In the genomic region with DNA sequence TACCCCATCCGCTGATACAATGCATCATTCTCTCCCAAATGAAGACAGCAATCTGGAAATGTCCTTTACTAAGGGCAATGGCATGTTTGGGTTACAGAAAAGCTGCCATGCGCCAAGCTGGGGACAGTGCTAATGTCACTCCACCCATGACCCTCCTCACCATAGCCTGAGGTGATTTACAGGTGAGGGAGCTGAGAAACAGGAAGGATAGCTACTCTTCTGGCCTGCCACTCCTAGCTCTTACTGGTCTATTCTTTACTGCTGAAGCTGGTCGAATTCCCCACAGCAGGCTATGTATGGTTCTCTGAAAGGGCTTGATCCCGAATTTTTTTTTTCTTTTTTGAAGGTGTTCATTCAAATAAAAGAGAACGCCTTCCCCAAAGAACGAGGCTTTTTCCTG, we compare ENCODE assay signal across 31 mouse cellular contexts.
DNase-seq lines count a peak whose midpoint lies in the region; ATAC-seq and TF ChIP-seq lines count a peak whose summit lies in the region.
"Had no signal": no experiment of that assay in that cellular context is flagged by ENCODE, and none has a peak within 500 bp of the region (broad histone marks: within the 10 kb centered on the region; RNA-seq: fewer than 3 reads in every experiment).

No protein-coding gene starts in this region.

- peak overlapping the region; percentile 10; the same call in 1 of the 2 replicates for H3K27ac ChIP-seq in forebrain, embryonic 12.5 days
- H3K27ac ChIP-seq in forebrain, embryonic 15.5 days (replicated peaks) = no peak overlapping the region
- 0 out of 2 replicates have a peak overlapping the region, but pooled peaks have one; percentile 11 for H3K27ac ChIP-seq in neural tube, embryonic 15.5 days (replicated peaks)
- H3K27ac ChIP-seq in midbrain, postnatal 0 days (ENCODE audit: low read depth, low read length) = no peak overlapping the region
- H3K27ac ChIP-seq: embryonic facial prominence, embryonic 12.5 days; embryonic facial prominence, embryonic 15.5 days; heart, embryonic 15.5 days; hindbrain, embryonic 10.5 days; hindbrain, embryonic 13.5 days; intestine, embryonic 15.5 days had no signal

- H3K4me3 ChIP-seq in forebrain, embryonic 12.5 days (replicated peaks) = no peak overlapping the region
- H3K4me3 ChIP-seq in forebrain, embryonic 15.5 days = no peak overlapping the region
- H3K4me3 ChIP-seq in neural tube, embryonic 15.5 days (replicated peaks) = no peak overlapping the region
- H3K4me3 ChIP-seq in midbrain, postnatal 0 days (ENCODE audit: low read depth, low read length) = no peak overlapping the region
- H3K4me3 ChIP-seq: embryonic facial prominence, embryonic 12.5 days; embryonic facial prominence, embryonic 15.5 days; heart, embryonic 15.5 days; hindbrain, embryonic 10.5 days; hindbrain, embryonic 13.5 days; intestine, embryonic 15.5 days had no signal

- no peaks in the 10 kb centered on the region for H3K36me3 ChIP-seq in forebrain, embryonic 12.5 days (replicated peaks)
- no peaks in the 10 kb centered on the region for H3K36me3 ChIP-seq in forebrain, embryonic 15.5 days
- no peaks in the 10 kb centered on the region for H3K36me3 ChIP-seq in neural tube, embryonic 15.5 days
- no peaks in the 10 kb centered on the region for H3K36me3 ChIP-seq in midbrain, postnatal 0 days (ENCODE audit: insufficient read depth, low read length)
- H3K36me3 ChIP-seq: embryonic facial prominence, embryonic 12.5 days; embryonic facial prominence, embryonic 15.5 days; G1E; heart, embryonic 15.5 days; hindbrain, embryonic 10.5 days; hindbrain, embryonic 13.5 days; intestine, embryonic 15.5 days had no signal

- ATAC-seq in forebrain, embryonic 12.5 days (ENCODE audit: low FRiP score) = no peak
- ATAC-seq in forebrain, embryonic 15.5 days (replicated peaks) = no peak
- no peak for ATAC-seq in neural tube, embryonic 15.5 days (ENCODE audit: low FRiP score)
- no peak for ATAC-seq in midbrain, postnatal 0 days (ENCODE audit: low FRiP score)
- ATAC-seq: activated CD4-positive, CD25-positive, alpha-beta regulatory T cell, adult 4 months; forebrain, embryonic 14.5 days; hindbrain, embryonic 16.5 days; intestine, embryonic 15.5 days; Patski had no signal

- no peak for DNase-seq in neural tube, embryonic 10.5 days (ENCODE audit: extremely low spot score, low spot score)
- DNase-seq in R1 (ENCODE audit: low read depth, low spot score) = peak; percentile 63
- DNase-seq in midbrain, postnatal 0 days (ENCODE audit: low spot score) = no peak
- no peak for DNase-seq in frontal cortex, postnatal 36 days (ENCODE audit: low spot score in 2 of 2)
- DNase-seq: adrenal gland, adult 8-10 months; adrenal gland, postnatal 25 days; B cell, adult 2 months; cerebellum, adult 18-20 months; cerebellum, adult 9-10 months; cerebellum, postnatal 14 days; gastrocnemius, postnatal 10 days; gastrocnemius, postnatal 36 days; heart, postnatal 10 days; heart, postnatal 36 days; kidney, adult 11 months had no signal

- no peak overlapping the region for H3K4me2 ChIP-seq in forebrain, embryonic 12.5 days
- no peak overlapping the region for H3K4me2 ChIP-seq in forebrain, embryonic 15.5 days (replicated peaks)
- H3K4me2 ChIP-seq in neural tube, embryonic 15.5 days = no peak overlapping the region
- no peak overlapping the region for H3K4me2 ChIP-seq in midbrain, postnatal 0 days (ENCODE audit: low read depth, low read length, poor library complexity, severe bottlenecking)
- H3K4me2 ChIP-seq: embryonic facial prominence, embryonic 12.5 days; embryonic facial prominence, embryonic 15.5 days; heart, embryonic 11.5 days; heart, embryonic 15.5 days; hindbrain, embryonic 13.5 days; intestine, embryonic 15.5 days had no signal

- no peaks in the 10 kb centered on the region for H3K27me3 ChIP-seq in forebrain, embryonic 12.5 days
- H3K27me3 ChIP-seq in forebrain, embryonic 15.5 days = 0 out of 2 replicates have a peak, but pooled peaks cover 2% of the 10 kb centered on the region
- no peaks in the 10 kb centered on the region for H3K27me3 ChIP-seq in neural tube, embryonic 15.5 days (replicated peaks)
- no peaks in the 10 kb centered on the region for H3K27me3 ChIP-seq in midbrain, postnatal 0 days (ENCODE audit: insufficient read depth, low read length)
- H3K27me3 ChIP-seq: CH12.LX; embryonic facial prominence, embryonic 12.5 days; embryonic facial prominence, embryonic 15.5 days; heart, embryonic 15.5 days; hindbrain, embryonic 13.5 days; intestine, embryonic 15.5 days; Patski had no signal

- no peak overlapping the region for H3K9ac ChIP-seq in forebrain, embryonic 12.5 days
- H3K9ac ChIP-seq in forebrain, embryonic 15.5 days (replicated peaks) = no peak overlapping the region
- H3K9ac ChIP-seq in neural tube, embryonic 15.5 days (replicated peaks) = no peak overlapping the region
- H3K9ac ChIP-seq in midbrain, postnatal 0 days (replicated peaks; ENCODE audit: low read length, poor library complexity, severe bottlenecking) = no peak overlapping the region
- H3K9ac ChIP-seq: embryonic facial prominence, embryonic 12.5 days; embryonic facial prominence, embryonic 15.5 days; heart, embryonic 15.5 days; hindbrain, embryonic 13.5 days; intestine, embryonic 15.5 days had no signal

- no peak for TF ChIP-seq CTCF in midbrain, postnatal 0 days (IDR thresholded peaks at IDR 0.05)

- H3K4me1 ChIP-seq in forebrain, embryonic 12.5 days = peaks cover 34% of the 10 kb centered on the region
- H3K4me1 ChIP-seq in forebrain, embryonic 15.5 days = peaks cover 37% of the 10 kb centered on the region
- H3K4me1 ChIP-seq in neural tube, embryonic 15.5 days = peaks cover 11% of the 10 kb centered on the region
- no peaks in the 10 kb centered on the region for H3K4me1 ChIP-seq in midbrain, postnatal 0 days (ENCODE audit: insufficient read depth, low read length)
- H3K4me1 ChIP-seq: embryonic facial prominence, embryonic 15.5 days; heart, embryonic 15.5 days; intestine, embryonic 15.5 days had no signal

- WGBS in forebrain, embryonic 12.5 days = 24% methylated on average over 6 of the region's 6 CpGs
- WGBS in forebrain, embryonic 15.5 days = 24% methylated on average over 6 of the region's 6 CpGs
- WGBS in neural tube, embryonic 15.5 days = 53% methylated on average over 6 of the region's 6 CpGs
- 40% methylated on average over 6 of the region's 6 CpGs for WGBS in midbrain, postnatal 0 days

- H3K9me3 ChIP-seq in forebrain, embryonic 12.5 days = no peaks in the 10 kb centered on the region
- H3K9me3 ChIP-seq in forebrain, embryonic 15.5 days = no peaks in the 10 kb centered on the region
- H3K9me3 ChIP-seq in neural tube, embryonic 15.5 days (replicated peaks) = no peaks in the 10 kb centered on the region
- H3K9me3 ChIP-seq in midbrain, postnatal 0 days (ENCODE audit: low read length) = no peaks in the 10 kb centered on the region
- H3K9me3 ChIP-seq: embryonic facial prominence, embryonic 12.5 days; embryonic facial prominence, embryonic 15.5 days; heart, embryonic 15.5 days; hindbrain, embryonic 10.5 days; hindbrain, embryonic 13.5 days; intestine, embryonic 15.5 days had no signal

Comparison
In these comparisons a context has a peak if more than half of its experiments do, and no peak if none do; other contexts are left out.
1. H3K27ac ChIP-seq: peak in forebrain, embryonic 12.5 days (single experiment) and neural tube, embryonic 15.5 days (single experiment); none in forebrain, embryonic 15.5 days (single experiment) and midbrain, postnatal 0 days (single experiment).